In genomic region chr7:28587644-28588043, GRCm38 (mm10) we compare ENCODE assay signal across 10 mouse cellular contexts. TPM values are rescaled to one million over a fixed set of nuclear protein-coding genes. Genes with fewer than 3 reads are reported as not detected.
DNase-seq lines count a peak whose midpoint lies in the region; ATAC-seq lines count a peak whose summit lies in the region.
"Had no signal": no experiment of that assay in that cellular context is flagged by ENCODE, and none has a peak within 500 bp of the region (broad histone marks: within the 10 kb centered on the region; RNA-seq: fewer than 3 reads in every experiment).

No protein-coding gene starts in this region.

- no peaks in the 10 kb centered on the region for H3K9me3 ChIP-seq in liver, embryonic 11.5 days (ENCODE audit: control insufficient read depth, low read length)
- H3K9me3 ChIP-seq in embryonic facial prominence, embryonic 11.5 days (replicated peaks; ENCODE audit: control insufficient read depth, low read length) = no peaks in the 10 kb centered on the region
- no peaks in the 10 kb centered on the region for H3K9me3 ChIP-seq in midbrain, embryonic 16.5 days (replicated peaks; ENCODE audit: control insufficient read depth, low read length, poor library complexity, severe bottlenecking)

- H3K27me3 ChIP-seq in liver, embryonic 11.5 days (replicated peaks; ENCODE audit: control insufficient read depth, insufficient read depth, low read length) = no peaks in the 10 kb centered on the region
- no peaks in the 10 kb centered on the region for H3K27me3 ChIP-seq in embryonic facial prominence, embryonic 11.5 days (ENCODE audit: control insufficient read depth, insufficient read depth, low read length)
- no peaks in the 10 kb centered on the region for H3K27me3 ChIP-seq in midbrain, embryonic 16.5 days (ENCODE audit: control insufficient read depth, insufficient read depth, low read depth, low read length)

- 0 out of 2 replicates have a peak overlapping the region, but pooled peaks have one; percentile 1 for H3K9ac ChIP-seq in liver, embryonic 11.5 days (ENCODE audit: low read depth, low read length)
- 0 out of 2 replicates have a peak overlapping the region, but pooled peaks have one; percentile 13 for H3K9ac ChIP-seq in embryonic facial prominence, embryonic 11.5 days (replicated peaks; ENCODE audit: low read length)
- H3K9ac ChIP-seq in midbrain, embryonic 16.5 days (ENCODE audit: low read depth, low read length) = 0 out of 2 replicates have a peak overlapping the region, but pooled peaks have one; percentile 8

- peak overlapping the region; percentile 39 for H3K27ac ChIP-seq in liver, embryonic 11.5 days (ENCODE audit: low read depth, low read length)
- H3K27ac ChIP-seq in embryonic facial prominence, embryonic 11.5 days (replicated peaks; ENCODE audit: low read depth, low read length) = 0 out of 2 replicates have a peak overlapping the region, but pooled peaks have one; percentile 20
- no peak overlapping the region for H3K27ac ChIP-seq in midbrain, embryonic 16.5 days (ENCODE audit: low read length)

- H3K4me3 ChIP-seq in liver, embryonic 11.5 days (ENCODE audit: low read depth, low read length) = no peak overlapping the region
- no peak overlapping the region for H3K4me3 ChIP-seq in embryonic facial prominence, embryonic 11.5 days (ENCODE audit: low read depth, low read length)
- no peak overlapping the region for H3K4me3 ChIP-seq in midbrain, embryonic 16.5 days (ENCODE audit: low read depth, low read length)

- ATAC-seq in liver, embryonic 11.5 days (replicated peaks; ENCODE audit: low FRiP score) = no peak
- peak; percentile 21; the same call in 1 of the 2 replicates for ATAC-seq in embryonic facial prominence, embryonic 11.5 days (replicated peaks; ENCODE audit: insufficient number of reproducible peaks, low FRiP score, low TSS enrichment, low read depth)
- ATAC-seq in midbrain, embryonic 16.5 days = no peak

- H3K36me3 ChIP-seq in liver, embryonic 11.5 days (ENCODE audit: control insufficient read depth, insufficient read depth, low read length) = no peaks in the 10 kb centered on the region
- H3K36me3 ChIP-seq in embryonic facial prominence, embryonic 11.5 days (replicated peaks; ENCODE audit: control insufficient read depth, insufficient read depth, low read depth, low read length) = no peaks in the 10 kb centered on the region
- no peaks in the 10 kb centered on the region for H3K36me3 ChIP-seq in midbrain, embryonic 16.5 days (ENCODE audit: control insufficient read depth, insufficient read depth, low read length)

- no peak overlapping the region for H3K4me2 ChIP-seq in liver, embryonic 11.5 days
- H3K4me2 ChIP-seq in embryonic facial prominence, embryonic 11.5 days (ENCODE audit: low read depth, low read length) = no peak overlapping the region
- H3K4me2 ChIP-seq in midbrain, embryonic 16.5 days (ENCODE audit: low read length) = no peak overlapping the region

- no peak for DNase-seq in liver, embryonic 11.5 days (ENCODE audit: low spot score)
- DNase-seq in liver = no peak
- no peak for DNase-seq in embryonic facial prominence, embryonic 11.5 days (ENCODE audit: low spot score)
- peak; percentile 79 for DNase-seq in kidney, adult 9 months
- DNase-seq in testis, postnatal 14 days (ENCODE audit: low spot score) = no peak
- DNase-seq in right cerebral cortex, adult 18-20 months = no peak
- DNase-seq: left cerebral cortex, postnatal 4 days had no signal

- peaks cover 69% of the 10 kb centered on the region for H3K4me1 ChIP-seq in liver, embryonic 11.5 days (replicated peaks; ENCODE audit: control insufficient read depth, insufficient read depth, low read length)
- peaks cover 2% of the 10 kb centered on the region for H3K4me1 ChIP-seq in embryonic facial prominence, embryonic 11.5 days (ENCODE audit: control insufficient read depth, insufficient read depth, low read length)
- no peaks in the 10 kb centered on the region; the same call in none of the 2 replicates for H3K4me1 ChIP-seq in midbrain, embryonic 16.5 days (ENCODE audit: control insufficient read depth, insufficient read depth, low read length)

RNA-seq across cellular contexts. Expression of gene Samd4b, which starts 10.3 kb away (rescaled TPM):
- 17.4 and 18.6 TPM in 2 replicates for polyA plus RNA-seq in liver, embryonic 11.5 days (2014; fragmentation: Nextera tagmentation; extraction: Ambion mirVana)
- 29.4 and 30.9 TPM in 2 replicates for polyA plus RNA-seq in embryonic facial prominence, embryonic 11.5 days (2014; fragmentation: Nextera tagmentation; extraction: Ambion mirVana)
- polyA plus RNA-seq in midbrain, embryonic 16.5 days (2015; fragmentation: Nextera tagmentation; extraction: Ambion mirVana) = 20.2 and 20.4 TPM in 2 replicates

RNA-seq across cellular contexts. Expression of gene Pak4, which starts 10.3 kb away (rescaled TPM):
- 34.0 and 35.3 TPM in 2 replicates for polyA plus RNA-seq in liver, embryonic 11.5 days (2014; fragmentation: Nextera tagmentation; extraction: Ambion mirVana)
- 25.6 and 28.6 TPM in 2 replicates for polyA plus RNA-seq in embryonic facial prominence, embryonic 11.5 days (2014; fragmentation: Nextera tagmentation; extraction: Ambion mirVana)
- polyA plus RNA-seq in midbrain, embryonic 16.5 days (2015; fragmentation: Nextera tagmentation; extraction: Ambion mirVana) = 18.1 and 19.1 TPM in 2 replicates

RNA-seq across cellular contexts. Expression of gene Nccrp1, which starts 40.6 kb away (rescaled TPM):
- polyA plus RNA-seq in liver, embryonic 11.5 days (2014; fragmentation: Nextera tagmentation; extraction: Ambion mirVana) = not detected in 2 replicates
- polyA plus RNA-seq in embryonic facial prominence, embryonic 11.5 days (2014; fragmentation: Nextera tagmentation; extraction: Ambion mirVana) = not detected in 2 replicates
- polyA plus RNA-seq in midbrain, embryonic 16.5 days (2015; fragmentation: Nextera tagmentation; extraction: Ambion mirVana) = 0.15 TPM in 1 of 2 replicates, not detected in the other

RNA-seq across cellular contexts. Expression of gene Acp7, which starts 43.5 kb away (rescaled TPM):
- not detected in 2 replicates for polyA plus RNA-seq in liver, embryonic 11.5 days (2014; fragmentation: Nextera tagmentation; extraction: Ambion mirVana)
- not detected in 2 replicates for polyA plus RNA-seq in embryonic facial prominence, embryonic 11.5 days (2014; fragmentation: Nextera tagmentation; extraction: Ambion mirVana)
- 0.26 TPM in 1 of 2 replicates, not detected in the other for polyA plus RNA-seq in midbrain, embryonic 16.5 days (2015; fragmentation: Nextera tagmentation; extraction: Ambion mirVana)
- polyA plus RNA-seq: gonadal fat pad, adult 2 months; neural tube, embryonic 14.5 days had no signal

RNA-seq across cellular contexts. Expression of gene Sycn, which starts 47.0 kb away (rescaled TPM):
- polyA plus RNA-seq in liver, embryonic 11.5 days (2014; fragmentation: Nextera tagmentation; extraction: Ambion mirVana) = not detected in 2 replicates
- not detected in 2 replicates for polyA plus RNA-seq in embryonic facial prominence, embryonic 11.5 days (2014; fragmentation: Nextera tagmentation; extraction: Ambion mirVana)
- not detected in 2 replicates for polyA plus RNA-seq in midbrain, embryonic 16.5 days (2015; fragmentation: Nextera tagmentation; extraction: Ambion mirVana)
- polyA plus RNA-seq: neural tube, embryonic 14.5 days had no signal
